Mouse (Mus musculus): ENCODE data around the gene Ogn.
"Not testable (repeated sequence)": the region's sequence is repeated elsewhere in the genome, so short reads cannot be mapped to it uniquely, and the experiment has no call there.

Ogn gene

DNA sequence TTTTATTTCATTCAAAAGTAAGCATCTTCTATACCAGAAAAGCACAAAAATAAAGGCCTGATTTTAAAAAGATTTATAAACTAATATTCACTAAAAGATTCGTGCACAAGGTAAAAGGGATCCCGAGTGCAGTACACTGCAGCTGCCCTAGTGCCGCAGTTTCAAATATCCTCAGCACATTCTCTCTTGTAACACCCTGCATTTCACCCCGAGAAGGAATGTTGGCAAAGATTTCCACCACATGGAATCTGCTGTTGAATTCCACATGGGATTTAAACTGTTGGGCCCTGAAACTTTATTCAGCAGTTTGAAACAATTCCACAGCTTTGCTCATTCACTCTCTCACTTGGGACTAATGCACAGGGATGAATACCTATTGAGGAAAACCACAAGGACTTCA is at the start of gene Ogn:
Gene Ogn, plus strand, starts transcription at position 333 of the 400 bp plus-strand sequence.
- no peak for DNase-seq

DNA sequence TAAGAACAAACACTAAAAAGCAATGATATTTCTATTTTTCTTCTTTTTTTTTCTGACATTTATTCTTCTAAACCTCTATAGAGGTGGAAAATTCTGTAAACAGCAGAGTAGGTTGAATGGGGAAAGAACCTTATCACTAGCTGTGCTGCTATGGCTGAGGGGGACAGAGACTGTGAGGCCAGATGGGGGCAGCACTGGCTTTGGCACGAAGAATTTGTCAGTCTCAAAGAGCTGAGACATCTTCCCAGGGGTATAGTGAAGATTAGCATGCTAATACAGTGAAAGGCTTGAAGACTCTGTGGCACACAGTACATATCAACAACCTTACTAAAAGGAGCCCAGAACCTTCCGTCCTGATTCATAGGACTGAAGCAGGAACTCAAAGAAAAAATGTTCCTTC is 48.7 kb upstream of the Ogn start:
- DNase-seq, result peak; percentile 51

DNA sequence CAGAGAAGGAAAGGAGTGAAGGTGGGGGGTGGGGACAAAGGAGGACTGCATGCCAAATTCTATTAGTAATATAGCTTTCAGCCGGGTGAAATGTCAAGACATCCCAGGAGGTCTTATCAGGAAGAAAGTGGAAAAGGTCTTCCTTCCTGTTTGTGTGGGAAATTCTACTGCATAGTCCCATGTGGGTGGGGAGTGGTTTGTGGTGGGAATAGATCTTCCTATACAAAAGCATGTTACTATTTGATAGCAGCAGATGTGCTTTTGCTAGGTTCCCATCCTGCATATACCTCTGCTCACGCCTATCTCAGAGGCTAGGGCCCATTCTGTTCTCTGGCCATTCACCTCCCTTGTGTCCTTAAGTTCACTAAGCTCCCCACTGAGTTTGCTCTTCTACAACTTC is 47.0 kb upstream of the Ogn start:
- no peak for DNase-seq

DNA sequence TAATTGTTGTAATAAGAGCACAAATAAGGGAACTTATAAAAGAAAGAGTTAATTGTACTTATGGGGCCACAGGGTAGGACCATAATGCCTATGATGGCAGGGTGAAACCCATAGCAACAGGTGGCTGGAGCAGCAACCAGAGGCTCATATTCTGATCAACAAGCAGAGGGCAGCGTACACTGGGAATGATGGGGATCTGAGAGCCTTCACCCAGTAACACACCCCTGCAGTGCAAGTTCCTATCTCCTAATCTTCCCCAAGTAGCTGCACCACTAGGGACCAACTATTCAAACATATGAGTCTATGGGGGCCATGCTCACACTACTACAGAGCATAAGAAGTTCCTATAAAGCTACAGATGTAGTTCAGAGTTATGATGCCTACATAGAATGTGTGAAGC is 43.5 kb upstream of the Ogn start:
- DNase-seq, result no peak

DNA sequence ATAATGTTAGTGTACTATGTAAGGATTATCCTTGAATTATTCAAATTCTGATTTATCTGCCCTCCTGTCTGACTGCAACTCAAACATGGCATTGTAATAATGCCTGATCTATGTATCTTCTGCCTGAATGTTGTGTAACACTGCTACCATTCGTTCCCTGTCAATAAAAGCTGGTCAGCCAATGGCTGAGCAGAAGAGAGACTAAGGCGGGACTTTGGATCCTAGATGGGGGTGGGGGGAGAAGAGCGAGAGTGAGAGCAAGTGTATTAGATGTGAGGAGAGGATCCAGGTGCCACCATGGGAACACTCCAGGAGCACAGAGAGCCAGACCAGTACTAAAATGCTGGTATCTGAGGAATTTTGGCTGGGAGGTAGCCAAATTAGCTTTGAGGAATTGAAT is 37.5 kb upstream of the Ogn start:
- no peak for DNase-seq

DNA sequence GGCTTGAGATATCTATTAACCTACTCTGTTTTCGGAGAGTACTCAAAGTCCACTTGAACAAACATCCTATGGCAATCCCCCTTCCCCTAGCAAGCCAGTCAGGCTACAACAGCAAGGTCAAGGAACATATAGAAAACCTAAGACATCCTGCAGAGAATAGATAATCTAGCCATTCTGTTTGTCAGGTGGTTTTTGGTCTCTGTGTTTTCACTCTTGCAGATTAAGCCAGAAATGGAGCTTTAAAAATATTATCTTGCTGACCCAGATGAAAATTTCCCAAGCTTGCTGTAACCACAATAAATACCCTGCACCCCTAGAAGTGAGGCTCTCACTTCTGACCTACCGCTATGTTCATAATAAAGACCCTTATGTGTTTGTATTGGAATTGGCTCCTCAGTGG is 36.4 kb upstream of the Ogn start:
- DNase-seq, result no peak

DNA sequence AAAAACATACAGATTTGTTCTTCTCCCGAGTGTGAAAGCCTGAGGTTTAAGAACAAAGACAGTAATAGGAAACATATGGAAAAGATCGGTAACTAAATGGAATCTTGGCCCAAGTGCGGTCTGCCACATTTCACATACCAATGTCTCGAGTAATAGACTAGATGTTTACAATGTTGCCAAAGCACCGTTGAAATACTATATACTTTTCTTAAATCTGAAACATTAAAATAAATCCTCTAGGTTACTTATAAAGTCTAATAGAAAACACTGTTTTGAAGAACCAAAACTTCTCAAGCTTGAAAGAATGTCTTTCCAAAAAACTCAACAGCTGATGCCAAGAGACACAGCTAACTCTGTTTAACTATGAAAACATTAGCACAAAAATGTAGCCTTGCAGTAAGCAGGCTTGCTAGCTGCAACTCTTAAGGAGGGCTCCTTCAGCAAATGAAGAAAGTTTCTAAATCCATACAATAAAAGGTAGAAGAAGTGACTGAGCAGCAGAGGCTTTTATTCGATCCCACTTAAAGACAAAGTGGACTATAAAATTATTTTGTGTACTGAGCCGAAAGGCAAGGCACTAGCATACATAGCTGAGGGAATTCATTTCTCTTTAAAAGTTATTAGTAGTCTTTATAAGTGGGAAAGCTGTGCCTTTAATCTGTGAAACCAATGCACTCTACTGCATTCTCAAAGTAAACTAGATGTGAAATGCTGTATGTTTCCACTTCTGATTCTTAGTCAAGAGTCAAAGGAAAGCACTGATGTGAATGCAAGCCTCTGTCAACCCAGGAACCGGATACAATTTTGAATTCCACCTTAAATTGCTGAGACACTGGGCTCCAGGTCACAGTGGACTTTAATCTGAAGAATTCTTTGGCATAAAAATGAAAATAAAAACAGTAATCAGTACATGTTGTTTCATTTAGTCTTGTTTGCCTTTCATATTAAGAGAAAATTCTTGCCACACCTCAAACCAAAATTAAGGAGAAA is 26.0 kb upstream of the Ogn start, which contains the start of gene Omd:
Gene Omd, plus strand, starts transcription at position 922 of the 990 bp plus-strand sequence.
- DNase-seq, result no peak

DNA sequence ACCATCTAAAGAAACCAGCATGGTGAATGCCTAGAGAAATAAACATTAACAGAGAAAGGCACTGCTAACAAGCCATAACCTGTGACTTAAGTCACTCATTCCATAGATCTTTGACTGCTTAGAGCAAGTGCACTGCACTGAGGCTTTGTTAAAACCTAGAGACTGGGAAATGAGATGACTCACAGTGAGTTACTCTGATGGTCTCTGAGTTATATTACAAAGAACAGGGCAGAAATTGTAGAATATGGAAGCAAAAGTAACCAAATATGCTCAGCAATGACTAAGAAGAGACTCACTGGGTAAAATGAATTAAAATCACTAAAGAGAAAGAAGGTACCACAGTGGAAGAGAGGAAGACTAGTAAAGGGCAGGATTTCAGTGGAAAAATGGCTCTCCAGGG is 24.0 kb upstream of the Ogn start:
- DNase-seq, result no peak

DNA sequence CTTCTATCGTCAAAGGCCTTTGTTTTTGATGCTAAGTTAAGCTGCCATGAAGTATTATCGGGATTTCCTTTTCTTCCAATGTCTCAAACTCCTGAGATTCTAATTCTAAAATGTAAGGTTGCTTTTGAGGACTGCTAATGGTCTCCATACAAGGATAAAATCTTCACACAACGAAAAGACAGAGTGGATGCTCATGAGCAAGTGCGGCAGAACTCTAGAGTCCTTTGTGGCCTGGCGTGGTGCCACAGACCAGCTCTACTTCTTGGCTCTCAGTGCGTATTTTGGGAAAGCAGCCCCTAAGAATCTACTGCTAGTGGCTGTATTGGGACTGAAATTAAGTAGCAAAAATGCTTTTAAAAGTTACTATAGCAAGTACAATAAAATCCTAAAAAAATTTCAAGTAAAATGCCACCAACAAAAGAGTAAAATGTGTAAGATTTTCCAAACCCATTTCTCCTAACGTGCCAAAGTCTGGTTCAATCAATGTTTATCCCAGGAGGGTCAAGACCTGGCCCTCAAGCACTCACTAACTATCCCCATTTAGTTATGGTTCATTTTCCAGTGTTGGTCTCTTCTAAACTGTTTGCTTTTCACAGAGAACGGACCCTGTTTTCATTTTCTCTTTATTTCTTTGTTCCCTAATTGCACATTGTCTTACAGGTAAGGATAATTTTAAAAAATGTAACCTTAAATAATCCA is 23.4 kb upstream of the Ogn start:
- peak; percentile 27 for DNase-seq

DNA sequence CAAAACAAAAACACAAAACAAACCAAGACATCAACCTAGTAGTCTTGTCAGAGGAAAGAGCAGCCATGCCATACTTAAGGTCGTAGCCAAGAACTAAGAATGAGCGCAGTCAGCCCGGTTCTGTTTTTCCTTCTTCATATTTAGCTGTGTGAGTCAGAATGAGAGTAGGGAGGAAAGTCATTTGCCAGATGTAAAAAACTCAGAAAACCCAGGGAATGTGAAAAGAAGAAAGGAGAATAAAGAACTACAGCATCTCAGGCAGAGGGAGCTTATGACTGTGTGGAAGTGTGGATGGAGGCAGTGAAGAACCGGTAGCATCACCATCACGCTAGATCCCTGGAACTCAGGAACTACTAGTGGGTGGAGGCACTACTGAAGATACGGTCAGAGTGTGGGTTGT is 21.8 kb upstream of the Ogn start:
- DNase-seq, result no peak

DNA sequence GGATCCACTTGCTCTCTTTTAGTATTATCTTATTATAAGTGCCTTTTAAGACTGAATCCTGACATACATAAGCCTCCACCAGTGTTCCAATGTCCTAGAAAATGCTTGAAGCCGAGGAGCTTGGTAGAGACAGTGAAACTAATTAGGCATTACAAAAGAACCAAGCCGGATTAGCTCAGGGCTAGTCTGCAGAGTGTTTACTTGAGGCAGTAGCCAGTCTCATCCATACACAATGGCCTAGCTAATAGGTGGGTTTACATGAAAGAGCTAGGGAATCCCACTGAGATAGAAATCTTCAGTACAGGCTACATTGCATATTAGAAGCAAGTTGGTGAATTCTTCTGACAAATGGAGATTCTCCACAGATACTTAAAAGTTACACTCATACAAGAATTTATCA is 5.3 kb upstream of the Ogn start:
- DNase-seq, result not testable (repeated sequence)

DNA sequence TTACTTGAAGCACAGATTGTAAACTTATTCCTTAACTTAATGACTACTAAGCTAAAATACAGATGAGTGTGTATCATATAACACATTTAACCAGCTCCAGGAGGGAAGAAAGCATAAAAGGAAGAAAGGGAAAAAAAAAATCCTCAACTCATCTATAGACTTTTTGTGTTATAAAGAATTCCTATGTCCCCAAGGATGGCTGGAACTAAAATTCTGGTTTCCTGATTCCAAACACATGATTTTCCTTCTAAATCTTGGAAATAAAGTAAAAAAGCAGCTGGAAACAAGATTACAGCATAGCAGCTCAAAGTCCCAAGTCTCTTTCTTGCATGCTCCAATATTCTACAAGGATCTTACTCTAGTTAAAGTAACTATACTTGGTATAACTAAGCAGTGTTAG is 4.2 kb upstream of the Ogn start:
- no peak for DNase-seq

DNA sequence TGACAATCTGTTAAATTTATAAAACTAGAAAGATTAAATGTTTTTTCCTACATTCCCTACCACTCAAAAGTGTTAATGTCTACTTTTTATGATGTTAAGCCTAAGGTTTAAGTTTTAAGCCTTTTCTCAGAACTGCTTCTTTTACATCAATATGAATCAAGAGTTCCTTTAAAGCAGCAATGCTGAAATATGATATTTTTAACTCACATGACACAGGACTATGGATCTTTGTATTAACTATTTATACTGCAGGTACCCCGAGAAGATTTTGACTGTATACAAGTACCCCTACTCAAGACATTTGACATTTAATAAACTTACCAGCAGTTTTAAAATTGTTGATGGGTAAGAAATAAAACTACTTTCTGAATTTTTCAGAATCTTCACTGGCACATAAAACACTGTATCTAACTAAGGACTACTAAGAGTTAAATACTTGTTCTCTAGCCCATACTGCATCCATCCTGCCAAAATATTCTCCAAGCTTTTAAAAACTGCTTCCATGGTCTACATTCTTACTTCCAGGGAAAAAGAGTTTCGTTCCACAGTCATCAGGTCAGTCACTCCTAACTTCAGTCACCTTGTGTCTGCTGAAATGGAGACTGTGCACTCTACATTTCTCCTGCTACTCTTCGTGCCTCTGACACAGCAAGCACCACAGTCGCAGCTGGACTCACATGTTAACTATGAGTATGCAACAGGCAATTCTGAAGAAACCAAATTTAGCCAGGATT is 910 bp downstream of the Ogn start:
- DNase-seq, result no peak

DNA sequence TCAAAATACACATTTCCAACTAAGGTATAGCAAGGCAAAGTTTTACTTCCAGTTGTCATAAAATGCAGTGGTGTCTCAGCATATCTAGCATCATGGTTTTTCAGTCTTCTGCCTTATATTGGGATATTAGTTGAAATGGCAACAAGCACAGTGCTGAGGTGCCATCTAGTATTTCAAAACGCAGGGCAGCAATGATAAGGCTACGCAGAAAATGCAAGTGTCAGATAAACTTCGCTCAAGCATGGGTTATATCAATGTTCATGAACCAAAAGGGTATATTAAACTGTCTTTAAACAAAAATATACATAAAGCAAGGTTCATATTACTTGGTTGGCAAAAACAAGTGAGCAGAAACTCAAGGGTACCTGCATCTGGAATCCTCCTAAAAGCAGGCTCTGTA is 9.2 kb downstream of the Ogn start:
- no peak for DNase-seq

DNA sequence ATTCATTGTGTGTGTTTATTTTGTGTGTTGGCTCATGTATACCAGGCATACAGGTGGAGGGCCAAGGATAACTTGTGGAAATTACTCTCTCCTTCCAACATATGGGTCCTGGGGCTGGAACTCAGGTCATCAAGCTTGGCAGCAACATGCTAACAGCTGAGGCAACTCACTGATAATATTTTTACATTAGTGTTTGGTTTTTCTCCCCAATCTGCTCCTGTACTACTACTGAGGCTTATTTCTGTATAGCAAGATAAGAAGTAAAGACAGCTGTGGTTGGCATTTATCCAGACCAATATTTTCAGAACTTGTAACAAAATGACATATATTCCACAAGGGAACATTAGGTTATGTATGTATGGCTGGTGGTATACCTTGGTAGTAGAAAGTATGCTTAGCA is 10.5 kb downstream of the Ogn start:
- no peak for DNase-seq

DNA sequence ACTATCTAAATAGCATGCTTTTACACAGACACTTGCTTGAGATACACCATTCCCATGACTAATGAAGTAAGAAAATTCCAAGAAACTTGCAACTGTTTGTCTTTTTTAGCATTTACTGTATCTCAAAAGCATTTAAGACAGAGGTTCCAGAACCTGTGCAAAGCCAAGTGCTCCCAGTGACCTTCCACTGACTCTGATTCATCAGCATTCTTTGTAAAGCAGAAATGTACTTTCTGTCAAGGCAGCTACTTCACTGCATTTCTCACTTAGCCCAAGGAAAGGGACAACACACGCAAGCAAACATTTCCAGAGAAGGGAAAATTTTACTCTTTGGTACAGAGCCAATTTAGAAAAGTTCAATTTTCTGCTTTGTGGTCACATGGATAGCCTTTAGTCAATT is 15.4 kb downstream of the Ogn start:
- no peak for DNase-seq

DNA sequence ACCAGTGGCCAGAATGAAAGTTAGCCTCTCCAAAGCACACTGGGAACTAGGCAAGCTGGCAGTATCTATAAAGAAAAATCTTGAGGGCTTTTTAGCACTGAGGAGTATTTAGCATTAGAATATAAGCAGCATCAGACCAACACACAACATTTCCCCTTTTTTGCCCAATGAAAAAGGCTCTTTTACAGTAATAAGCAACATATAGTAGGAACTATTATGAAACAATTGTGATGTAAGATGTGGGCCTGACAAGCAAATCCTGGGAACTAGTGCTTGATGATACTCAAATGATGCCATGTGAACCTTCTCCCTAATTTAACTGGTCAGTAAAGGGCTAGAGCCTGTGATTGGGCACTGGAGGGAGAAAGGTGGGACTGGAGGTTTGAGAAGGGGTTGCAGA is 20.3 kb downstream of the Ogn start:
- DNase-seq, result no peak

DNA sequence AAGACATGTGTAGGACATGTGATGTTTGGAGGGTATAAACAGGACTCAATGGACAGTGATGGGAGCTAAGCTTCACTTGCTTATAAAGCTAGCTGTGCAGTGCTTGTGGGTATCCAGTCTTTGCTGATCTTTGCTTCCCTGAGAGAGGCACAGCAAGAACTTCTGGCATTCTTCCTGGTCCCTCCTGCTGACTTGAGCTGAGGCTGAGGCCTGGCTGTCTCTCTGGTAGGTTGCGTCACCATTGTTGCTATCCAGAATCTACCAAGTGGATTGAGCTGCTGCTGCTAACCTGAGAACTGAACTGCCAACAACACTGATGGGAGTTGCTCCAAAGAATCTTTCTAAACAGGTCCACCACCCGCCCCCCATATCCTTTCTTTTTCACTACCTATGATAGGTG is 21.2 kb downstream of the Ogn start:
- DNase-seq, result no peak

DNA sequence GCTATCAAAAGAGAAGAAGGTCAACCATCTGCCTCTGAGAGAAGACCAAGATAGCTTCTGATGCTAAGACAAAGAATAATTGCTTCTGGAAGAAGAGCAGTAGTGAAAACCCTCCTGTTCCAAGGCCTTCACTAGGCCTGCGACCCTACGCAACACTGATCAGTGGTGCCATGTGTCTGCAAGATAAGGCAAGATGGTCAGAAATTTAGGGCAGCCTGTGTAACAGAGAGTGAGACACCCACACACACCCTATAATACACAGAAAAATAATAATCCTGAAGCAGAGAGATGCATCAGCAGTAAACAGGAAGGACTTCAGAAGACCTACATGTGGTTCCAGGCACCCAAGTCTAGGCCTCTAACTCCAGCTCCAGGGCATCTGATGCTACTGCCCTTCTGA is 32.1 kb downstream of the Ogn start:
- no peak for DNase-seq

DNA sequence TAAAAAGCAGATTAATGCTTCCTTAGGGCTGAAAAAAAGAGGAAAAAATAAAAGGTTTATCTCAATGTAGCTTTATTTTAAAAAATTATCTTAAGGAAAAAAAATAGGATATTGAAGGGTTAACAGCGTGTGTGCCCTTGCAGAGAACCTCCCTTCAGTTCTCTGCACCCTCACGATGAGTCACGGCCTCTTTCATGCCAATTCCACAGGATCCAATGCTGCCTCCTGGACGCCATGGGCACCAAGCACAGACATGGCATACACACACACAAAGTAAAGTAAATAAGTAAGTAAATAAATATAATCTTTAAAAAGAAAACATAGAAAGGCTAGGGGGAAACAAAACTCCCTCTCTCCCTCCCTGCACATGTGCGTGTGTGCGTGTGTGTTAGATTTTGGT is 34.8 kb downstream of the Ogn start:
- no peak for DNase-seq

DNA sequence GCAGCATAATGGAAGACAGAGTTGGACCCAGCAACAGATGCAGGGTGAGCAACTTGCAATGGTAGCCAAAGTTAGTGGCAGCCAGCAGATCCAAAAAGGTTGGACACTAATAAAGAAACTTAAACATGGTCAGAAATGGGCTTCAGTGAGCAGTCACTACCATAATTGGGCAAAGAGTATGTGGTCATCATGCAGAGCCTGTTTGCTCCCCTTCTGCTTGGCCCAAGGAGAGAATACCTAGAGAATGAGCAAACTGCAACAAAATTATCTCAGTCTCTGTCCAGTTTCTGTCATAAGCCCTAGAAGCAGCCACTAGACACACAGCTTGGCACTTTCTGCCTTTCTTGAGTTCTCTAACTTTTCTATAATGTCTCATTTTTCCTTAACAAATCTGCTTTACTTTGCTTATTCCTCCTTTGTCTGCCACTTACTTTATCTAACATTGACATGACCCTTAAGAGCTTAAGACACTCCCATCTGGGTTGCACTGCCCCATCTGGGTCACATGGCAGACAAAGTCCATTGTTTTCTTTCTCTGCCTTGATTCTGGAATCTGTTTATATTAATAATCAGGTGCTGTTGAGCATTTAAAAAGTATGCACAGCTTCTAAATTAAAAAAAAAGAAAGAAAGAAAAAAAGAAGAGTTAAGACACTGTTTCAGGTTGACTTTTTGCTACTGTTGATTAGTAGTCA is 36.0 kb downstream of the Ogn start:
- no peak for DNase-seq

DNA sequence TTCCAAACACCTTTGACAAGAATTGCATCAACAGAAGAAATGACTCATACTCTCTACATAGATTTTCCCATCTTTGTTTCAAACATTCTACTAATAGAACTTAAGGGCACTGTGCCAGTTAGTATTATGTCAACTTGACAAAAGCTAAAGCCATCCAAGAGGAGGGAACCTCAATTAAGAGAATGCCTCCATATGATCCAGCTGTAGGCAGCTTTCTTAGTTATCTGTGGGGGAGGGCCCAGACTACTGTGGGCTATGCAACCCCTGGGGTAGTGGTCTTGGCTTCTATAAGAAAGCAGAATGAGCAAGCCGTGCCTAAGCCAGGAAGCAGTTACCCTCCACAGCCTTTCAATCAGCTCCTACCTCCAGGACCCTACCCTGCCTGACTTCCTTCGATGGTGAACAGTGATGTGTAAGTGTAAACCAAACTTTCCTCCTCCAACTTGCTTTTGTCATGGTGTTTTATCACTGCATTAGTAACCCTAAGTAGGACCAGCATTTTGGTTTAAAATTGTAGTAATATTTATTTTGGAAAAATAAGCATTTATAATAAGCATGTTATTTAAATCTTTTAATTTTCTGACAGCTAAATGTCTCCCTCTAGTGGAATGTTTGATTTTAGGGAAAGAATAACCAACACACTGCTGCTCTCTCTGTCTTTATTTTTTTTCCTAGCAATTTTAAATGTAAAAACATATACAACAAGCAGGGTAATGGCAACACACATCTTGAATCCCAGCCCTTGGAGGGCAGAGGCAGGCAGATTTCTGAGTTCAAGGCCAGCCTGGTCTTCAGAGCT is 37.1 kb downstream of the Ogn start:
- no peak for DNase-seq

All from kidney, adult 18-20 months (tissue).